Mouse (Mus musculus) adrenal gland, adult (tissue): ENCODE results near the gene Trim34b.
A peak's percentile ranks its signal among the peaks of the same experiment; 100 is the strongest.
"Not testable (repeated sequence)": the region's sequence is repeated elsewhere in the genome, so short reads cannot be mapped to it uniquely, and the experiment has no call there.

Experiments
- DNase-seq, 2 experiments: peaks; one replicate each; pipeline ENCODE4 v3.0.0; 2022 to 2023; ENCODE audit warnings: low spot score in 1 of 2; ENCODE audit not compliant: inconsistent age in 2 of 2

Trim34b gene

GRCm38 (mm10) chr7:104329171-104329570 is at the start of gene Trim34b:
Gene Trim34b (plus strand): TSS chr7:104329471.
- DNase-seq, result not testable (repeated sequence)

DNA sequence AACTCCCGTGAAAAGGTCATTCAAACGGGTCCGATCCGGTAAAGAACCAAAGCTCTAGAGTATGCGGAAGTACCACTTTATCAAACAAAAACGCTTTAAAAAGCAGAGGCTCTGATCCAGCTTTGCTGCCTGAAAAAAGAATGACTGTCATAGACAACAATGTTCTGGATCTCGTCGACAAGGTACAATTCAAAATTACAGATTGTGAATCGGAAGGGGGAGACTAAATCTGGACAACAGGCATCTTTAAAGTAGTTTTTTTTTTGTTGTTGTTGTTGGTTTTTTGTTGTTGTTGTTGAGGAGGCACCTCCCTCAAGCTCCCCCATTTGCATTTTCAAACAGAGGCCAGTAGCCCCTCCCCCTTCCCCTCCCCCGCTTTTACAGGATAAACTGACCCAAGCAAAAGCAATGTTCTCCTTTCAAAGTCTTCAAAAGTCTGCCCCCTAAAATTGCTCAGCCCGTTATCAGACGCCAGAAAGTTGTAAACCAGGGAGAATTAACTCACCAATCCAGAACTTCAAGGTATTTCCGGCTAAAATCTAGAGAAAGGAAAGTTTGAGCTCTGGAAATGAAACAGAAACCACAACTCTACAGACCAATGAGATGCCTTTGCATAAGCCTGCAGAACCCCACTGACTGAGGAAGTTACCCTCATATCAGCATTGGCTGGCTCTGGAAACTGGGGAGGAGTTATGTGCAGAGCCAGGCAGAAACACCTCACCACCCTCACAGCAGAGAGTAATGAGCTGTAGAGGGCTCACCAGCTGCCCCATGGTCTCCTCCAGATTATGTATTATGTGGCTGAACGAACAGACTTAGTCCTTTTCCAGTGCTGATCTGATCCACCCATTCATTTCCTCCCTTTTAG is 41.5 kb upstream of the Trim34b start, which contains the start of gene Trim5:
Gene Trim5 (minus strand): TSS at position 519 of the 868 bp plus-strand sequence.
- DNase-seq, result peak; percentile 14 to 77

DNA sequence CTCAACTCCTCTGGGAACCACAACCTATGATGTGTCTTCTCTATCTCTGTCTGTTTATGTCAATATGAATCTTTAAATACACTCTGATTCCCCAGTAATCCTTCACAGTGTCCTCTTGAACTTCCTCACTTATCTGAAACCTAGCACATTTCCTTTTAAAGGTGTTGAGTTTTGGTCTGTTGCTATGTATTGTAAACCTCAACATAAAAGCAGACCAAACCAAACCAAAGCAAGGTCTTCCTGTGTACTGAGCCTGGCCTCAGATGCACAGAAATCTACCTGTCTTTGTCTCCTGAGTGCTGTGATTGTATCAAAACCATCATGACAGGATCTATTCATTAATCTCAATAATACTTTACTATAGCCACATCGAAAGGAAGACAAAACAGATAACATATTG is 38.6 kb upstream of the Trim34b start:
- DNase-seq, result no peak

- no peak for DNase-seq
Observed at GRCm38 (mm10) chr7:104291638-104292400, 37.5 kb upstream of the Trim34b start.

DNA sequence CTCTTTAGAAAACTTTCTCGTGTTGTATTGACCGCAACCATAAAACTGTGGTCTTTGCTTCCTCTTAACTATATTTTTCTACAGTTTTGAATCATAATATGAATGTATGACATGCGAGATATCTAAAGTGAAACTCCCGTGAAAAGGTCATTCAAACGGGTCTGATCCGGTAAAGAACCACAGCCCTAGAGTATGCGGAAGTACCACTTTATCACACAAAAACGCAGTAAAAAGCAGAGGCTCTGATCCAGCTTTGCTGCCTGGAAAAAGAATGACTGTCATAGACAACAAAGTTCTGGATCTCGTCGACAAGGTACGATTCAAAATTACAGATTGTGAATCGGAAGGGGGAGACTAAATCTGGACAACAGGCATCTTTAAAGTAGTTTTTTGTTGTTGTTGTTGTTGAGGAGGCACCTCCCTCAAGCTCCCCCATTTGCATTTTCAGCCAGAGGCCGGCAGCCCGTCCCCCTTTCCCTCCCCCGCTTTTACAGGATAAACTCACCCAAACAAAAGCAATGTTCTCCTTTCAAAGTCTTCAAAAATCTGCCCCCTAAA is 14.4 kb upstream of the Trim34b start:
- DNase-seq, result peak; percentile 23 to 77

- DNase-seq, result peak in 1 of 2 experiments; percentile 49
Observed at GRCm38 (mm10) chr7:104315369-104316080, 13.7 kb upstream of the Trim34b start, which contains the start of gene Trim12a. Gene Trim12a (minus strand): TSS chr7:104315466.

GRCm38 (mm10) chr7:104322028-104322427 is 7.2 kb upstream of the Trim34b start:
- DNase-seq, result no peak

GRCm38 (mm10) chr7:104335547-104335946 is 6.3 kb downstream of the Trim34b start:
- DNase-seq, result not testable (repeated sequence)

- not testable (repeated sequence) for DNase-seq
Observed at GRCm38 (mm10) chr7:104340744-104341143, 11.5 kb downstream of the Trim34b start.

GRCm38 (mm10) chr7:104348043-104348442 is 18.8 kb downstream of the Trim34b start:
- DNase-seq, result not testable (repeated sequence)

DNA sequence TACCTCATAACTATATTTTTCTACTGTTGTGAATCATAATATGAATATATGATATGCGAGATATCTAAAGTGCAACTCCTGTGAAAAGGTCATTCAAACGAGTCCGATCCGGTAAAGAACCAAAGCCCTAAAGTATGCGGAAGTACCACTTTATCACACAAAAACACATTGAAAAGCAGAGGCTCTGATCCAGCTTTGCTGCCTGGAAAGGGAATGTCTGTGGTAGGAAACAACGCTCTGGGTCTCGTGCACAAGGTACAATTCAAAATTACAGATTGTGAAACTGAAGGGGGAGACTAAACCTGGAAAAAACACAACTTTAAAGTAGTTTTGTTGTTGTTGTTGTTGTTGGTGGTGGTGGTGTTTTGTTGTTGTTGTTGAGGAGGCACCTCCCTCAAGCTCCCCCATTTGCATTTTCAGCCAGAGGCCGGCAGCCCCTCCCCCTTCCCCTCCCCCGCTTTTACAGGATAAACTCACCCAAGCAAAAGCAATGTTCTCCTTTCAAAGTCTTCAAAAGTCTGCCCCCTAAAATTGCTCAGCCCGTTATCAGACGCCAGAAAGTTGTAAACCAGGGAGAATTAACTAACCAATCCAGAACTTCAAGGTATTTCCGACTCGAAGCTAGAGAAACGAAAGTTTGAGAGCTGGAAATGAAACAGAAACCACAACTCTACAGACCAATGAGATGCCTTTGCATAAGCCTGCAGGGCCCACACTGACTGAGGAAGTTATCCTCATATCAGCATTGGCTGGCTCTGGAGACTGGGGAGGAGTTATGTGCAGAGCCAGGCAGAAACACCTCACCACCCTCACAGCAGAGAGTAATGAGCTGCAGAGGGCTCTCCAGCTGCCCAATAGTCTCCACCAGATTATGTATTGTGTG is 23.7 kb downstream of the Trim34b start, which contains the start of gene Trim12c:
Gene Trim12c (minus strand): TSS at position 646 of the 883 bp plus-strand sequence.
- DNase-seq, result peak; percentile 82 to 93

DNA sequence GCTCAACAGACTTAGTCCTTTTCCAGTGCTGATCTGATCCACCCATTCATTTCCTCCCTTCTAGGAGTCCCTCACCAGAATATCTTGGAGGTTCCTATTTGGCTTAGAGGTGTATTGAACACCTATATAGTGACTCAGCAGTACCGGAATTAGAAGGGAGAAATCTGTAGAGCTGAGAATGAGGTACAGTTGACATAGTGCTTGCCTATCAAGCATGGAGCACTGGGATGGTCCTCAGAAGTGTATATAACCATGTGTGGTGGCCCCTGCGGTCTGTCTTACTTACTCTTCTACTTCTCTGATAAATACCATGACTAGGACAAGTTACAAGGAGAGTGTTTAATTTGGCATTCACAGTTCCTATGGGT is 24.3 kb downstream of the Trim34b start:
- no peak for DNase-seq

DNA sequence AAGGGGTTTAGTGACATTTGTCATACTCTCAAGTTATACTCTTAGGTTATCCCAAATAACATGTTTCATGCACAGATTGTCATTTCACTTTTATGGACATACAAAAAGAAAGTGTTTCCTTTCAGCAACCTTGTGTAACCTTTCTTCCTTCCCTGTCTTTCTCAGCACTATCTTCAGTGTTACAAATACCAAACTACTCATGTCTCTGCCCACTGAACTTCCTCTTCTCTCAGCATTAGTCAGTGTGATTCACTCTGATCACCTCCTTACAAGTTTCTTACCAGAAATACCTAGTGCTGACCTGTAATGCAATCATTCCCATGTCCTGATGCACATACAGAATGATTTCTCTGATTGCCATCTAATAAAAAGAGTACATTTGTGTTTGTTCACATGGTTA is 37.1 kb downstream of the Trim34b start:
- DNase-seq, result no peak

DNA sequence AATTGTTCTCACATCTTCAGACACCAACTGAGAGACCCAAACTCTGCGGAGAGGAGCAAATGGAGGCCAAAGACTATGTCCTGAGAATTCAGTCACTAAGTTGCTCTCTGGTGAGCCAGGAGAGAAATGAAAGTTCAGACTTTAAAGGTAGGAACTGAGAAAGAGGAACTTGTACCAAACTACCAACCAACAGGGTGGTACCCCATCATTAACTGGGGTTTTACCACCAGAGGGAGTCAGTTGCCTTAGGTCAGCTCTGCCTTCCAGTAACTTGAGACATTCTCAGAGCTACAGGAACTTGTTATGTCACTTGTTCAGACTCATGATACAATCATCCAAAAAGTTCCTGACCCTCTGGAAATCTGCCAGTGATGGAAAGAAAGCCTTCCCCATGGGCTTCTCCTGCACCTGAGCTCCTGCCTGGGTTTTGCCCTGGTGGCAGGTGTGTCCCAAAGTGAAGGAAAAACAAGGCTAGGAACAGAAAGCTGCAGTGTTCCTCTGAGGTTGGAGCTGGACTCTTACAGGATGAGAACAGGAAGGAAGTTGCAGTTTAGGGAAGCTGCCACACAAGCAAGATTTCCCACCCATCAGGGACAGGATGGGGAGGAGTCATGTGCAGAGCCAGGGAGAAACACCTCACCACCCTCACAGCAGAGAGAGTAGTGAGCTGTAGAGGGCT is 40.6 kb downstream of the Trim34b start, which contains the start of gene Trim30b:
Gene Trim30b (minus strand): TSS at position 149 of the 679 bp plus-strand sequence.
- DNase-seq, result peak; percentile 11 to 59
